Mouse (Mus musculus) cerebellum, adult (tissue): ENCODE data around the gene Nup107.
"Not testable (repeated sequence)": the region's sequence is repeated elsewhere in the genome, so short reads cannot be mapped to it uniquely, and the experiment has no call there.

Experiments
- ATAC-seq: cut with Nextera tagmentation; 2 replicates; pipeline ENCODE4 v1.9.2; 2017; ENCODE audit warnings: mild to moderate bottlenecking, moderate library complexity, mixed read lengths; ENCODE audit not compliant: insufficient number of reproducible peaks, low FRiP score, low TSS enrichment

Gene Nup107

GRCm38 (mm10) chr10:117766896-117767160 lies 25.7 kb downstream of the Nup107 start:
- ATAC-seq = no peak

GRCm38 (mm10) chr10:117766111-117766895 lies 26.2 kb downstream of the Nup107 start:
- no peak for ATAC-seq

- no peak for ATAC-seq
These were observed 27.2 kb downstream of the Nup107 start for GRCm38 (mm10) chr10:117765116-117765894.

GRCm38 (mm10) chr10:117764598-117764997 lies 27.9 kb downstream of the Nup107 start:
- no peak for ATAC-seq

- ATAC-seq = no peak
These were observed 28.8 kb downstream of the Nup107 start for GRCm38 (mm10) chr10:117763588-117764190.

- ATAC-seq = no peak
These were observed 29.5 kb downstream of the Nup107 start for GRCm38 (mm10) chr10:117762966-117763365.

- ATAC-seq = no peak
These were observed 30.1 kb downstream of the Nup107 start for GRCm38 (mm10) chr10:117762281-117762830.

- no peak for ATAC-seq
These were observed 31.0 kb downstream of the Nup107 start for GRCm38 (mm10) chr10:117761551-117761950.

GRCm38 (mm10) chr10:117760831-117761335 lies 31.6 kb downstream of the Nup107 start:
- ATAC-seq = no peak

GRCm38 (mm10) chr10:117759844-117760630 lies 32.5 kb downstream of the Nup107 start:
- ATAC-seq = no peak

GRCm38 (mm10) chr10:117758749-117759727 lies 33.5 kb downstream of the Nup107 start:
- no peak for ATAC-seq

GRCm38 (mm10) chr10:117758344-117758743 lies 34.2 kb downstream of the Nup107 start:
- not testable (repeated sequence) for ATAC-seq

GRCm38 (mm10) chr10:117757796-117758342 lies 34.6 kb downstream of the Nup107 start:
- ATAC-seq = no peak

- no peak for ATAC-seq
These were observed 35.2 kb downstream of the Nup107 start for GRCm38 (mm10) chr10:117757259-117757658.

GRCm38 (mm10) chr10:117756784-117757183 lies 35.7 kb downstream of the Nup107 start:
- no peak for ATAC-seq

- no peak for ATAC-seq
These were observed 36.6 kb downstream of the Nup107 start for GRCm38 (mm10) chr10:117755799-117756467.

- ATAC-seq = no peak
These were observed 37.3 kb downstream of the Nup107 start for GRCm38 (mm10) chr10:117755086-117755798.

GRCm38 (mm10) chr10:117754609-117754940 lies 37.9 kb downstream of the Nup107 start:
- ATAC-seq = no peak
